Mouse (Mus musculus): ENCODE measurements at regions not wholly inside any gene's neighbourhood (a gene's known extent, or its start where the extent isn't known, plus 50 kb on each side); places are given as distances from the start of the nearest gene placed in this dataset.

DNA sequence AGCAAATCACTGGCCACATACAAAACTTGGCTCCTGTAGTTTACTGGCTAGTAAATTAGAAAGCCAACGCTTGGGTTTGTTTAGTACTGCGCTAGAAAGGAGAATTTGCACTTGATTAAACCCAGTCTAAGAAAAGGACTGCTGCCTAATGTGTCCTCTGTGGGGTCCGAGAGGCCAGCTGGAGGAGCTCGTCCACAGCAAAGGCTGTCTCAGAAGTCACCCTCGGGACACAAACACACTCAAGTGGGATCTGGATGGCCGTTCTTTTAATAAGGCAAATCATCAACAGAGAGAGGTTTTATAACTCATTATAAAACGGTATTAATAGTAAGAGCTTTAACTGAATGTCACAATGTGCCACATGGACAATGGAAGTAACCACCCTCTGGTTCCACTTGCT lies 249.0 kb downstream of the Hlx start:
- TF ChIP-seq POLR2A (IDR thresholded peaks at IDR 0.05; ENCODE audit: insufficient read length, low read depth): no peak
- no peak for TF ChIP-seq MYOD1 (IDR thresholded peaks at IDR 0.05; ENCODE audit: control insufficient read depth in 1 of 3, insufficient read length in 2 of 3, low read depth in 2 of 3)
- TF ChIP-seq USF1 (IDR thresholded peaks at IDR 0.05; ENCODE audit: low read depth): no peak
- no peak for TF ChIP-seq CEBPB (IDR thresholded peaks at IDR 0.05; ENCODE audit: insufficient read depth, poor library complexity, severe bottlenecking)
- no peak for TF ChIP-seq MYOG (IDR thresholded peaks at IDR 0.05; ENCODE audit: control insufficient read depth in 1 of 3, insufficient read depth in 1 of 3, insufficient read length in 2 of 3, low read depth in 2 of 3)
- no peak for TF ChIP-seq E2F4 (IDR thresholded peaks at IDR 0.05; ENCODE audit: insufficient read depth)
- TF ChIP-seq POLR2AphosphoS2 (IDR thresholded peaks at IDR 0.05; ENCODE audit: insufficient read length, low read depth): no peak
